Mouse (Mus musculus) intestine, embryonic 15.5 days (tissue): Measurements from ENCODE around the gene Ly6g6c. TPM values are rescaled to one million over a fixed set of nuclear protein-coding genes. Genes with fewer than 3 reads are reported as not detected.

Experiments used
- ATAC-seq: fragments of 200-750 bp; cut with Nextera tagmentation; 2 replicates; pipeline ENCODE4 v1.8.0; 2017; ENCODE audit warnings: moderate TSS enrichment, moderate library complexity
- H3K27ac ChIP-seq: fragments of 300-500 bp; sonication (generic); 2 replicates; pipeline ENCODE4 v1.5.1; 2015; ENCODE audit warnings: mild to moderate bottlenecking, inconsistent platforms
- H3K27me3 ChIP-seq: fragments of 300-500 bp; sonication (generic); replicated peaks from 2 replicates; pipeline ENCODE4 v1.6.1; 2015; ENCODE audit warnings: inconsistent platforms
- H3K36me3 ChIP-seq: fragments of 300-500 bp; sonication (generic); 2 replicates; pipeline ENCODE4 v1.6.1; 2015; ENCODE audit warnings: inconsistent platforms
- H3K4me1 ChIP-seq: fragments of 300-500 bp; sonication (generic); replicated peaks from 2 replicates; pipeline ENCODE4 v1.6.1; 2015; ENCODE audit warnings: inconsistent platforms
- H3K4me2 ChIP-seq: fragments of 300-500 bp; sonication (generic); replicated peaks from 2 replicates; pipeline ENCODE4 v1.6.1; 2015; ENCODE audit warnings: mild to moderate bottlenecking, inconsistent platforms
- H3K4me3 ChIP-seq: fragments of 300-500 bp; sonication (generic); replicated peaks from 2 replicates; pipeline ENCODE4 v1.5.1; 2015; ENCODE audit warnings: inconsistent platforms
- H3K9ac ChIP-seq: fragments of 300-500 bp; sonication (generic); 2 replicates; pipeline ENCODE4 v1.6.1; 2015; ENCODE audit warnings: inconsistent platforms
- H3K9me3 ChIP-seq: fragments of 300-500 bp; sonication (generic); 2 replicates; pipeline ENCODE4 v1.6.1; 2016; ENCODE audit warnings: inconsistent platforms
- WGBS: fragments of 180-500 bp; shearing (Covaris S2); methylation state at CpG from one replicate; pipeline ENCODE4 v1.1.7; 2015; 5-methylcytosine and 5-hydroxymethylcytosine counted together
- polyA plus RNA-seq: library from polyadenylated mRNA; unstranded; fragments of >200 nt; fragmentation: Nextera tagmentation; extraction: Ambion mirVana; gene quantifications from 2 replicates; pipeline ENCODE4 v1.2.1, GENCODE M21; 2015

Gene Ly6g6c
- polyA plus RNA-seq, 1 experiment from 2014 or later, result not detected

GRCm38 (mm10) chr17:35050126-35050750 is 14.9 kb upstream of the Ly6g6c start:
- Histone ChIP-seq H3K9me3 (0 out of 2 replicates have a peak, but pooled peaks cover 4% of the 10 kb centered on the region), H3K4me2 (peak overlapping the region; percentile 99), H3K36me3 (peaks cover 18% of the 10 kb centered on the region), H3K9ac (peak overlapping the region; percentile 79), H3K27me3 (no peaks in the 10 kb centered on the region), H3K4me1 (peaks cover 39% of the 10 kb centered on the region), H3K4me3 (peak overlapping the region; percentile 61), H3K27ac (peak overlapping the region; percentile 100)
- peak; percentile 5 for ATAC-seq
- under 1% methylated on average over 27 of the region's 27 CpGs for WGBS

DNA sequence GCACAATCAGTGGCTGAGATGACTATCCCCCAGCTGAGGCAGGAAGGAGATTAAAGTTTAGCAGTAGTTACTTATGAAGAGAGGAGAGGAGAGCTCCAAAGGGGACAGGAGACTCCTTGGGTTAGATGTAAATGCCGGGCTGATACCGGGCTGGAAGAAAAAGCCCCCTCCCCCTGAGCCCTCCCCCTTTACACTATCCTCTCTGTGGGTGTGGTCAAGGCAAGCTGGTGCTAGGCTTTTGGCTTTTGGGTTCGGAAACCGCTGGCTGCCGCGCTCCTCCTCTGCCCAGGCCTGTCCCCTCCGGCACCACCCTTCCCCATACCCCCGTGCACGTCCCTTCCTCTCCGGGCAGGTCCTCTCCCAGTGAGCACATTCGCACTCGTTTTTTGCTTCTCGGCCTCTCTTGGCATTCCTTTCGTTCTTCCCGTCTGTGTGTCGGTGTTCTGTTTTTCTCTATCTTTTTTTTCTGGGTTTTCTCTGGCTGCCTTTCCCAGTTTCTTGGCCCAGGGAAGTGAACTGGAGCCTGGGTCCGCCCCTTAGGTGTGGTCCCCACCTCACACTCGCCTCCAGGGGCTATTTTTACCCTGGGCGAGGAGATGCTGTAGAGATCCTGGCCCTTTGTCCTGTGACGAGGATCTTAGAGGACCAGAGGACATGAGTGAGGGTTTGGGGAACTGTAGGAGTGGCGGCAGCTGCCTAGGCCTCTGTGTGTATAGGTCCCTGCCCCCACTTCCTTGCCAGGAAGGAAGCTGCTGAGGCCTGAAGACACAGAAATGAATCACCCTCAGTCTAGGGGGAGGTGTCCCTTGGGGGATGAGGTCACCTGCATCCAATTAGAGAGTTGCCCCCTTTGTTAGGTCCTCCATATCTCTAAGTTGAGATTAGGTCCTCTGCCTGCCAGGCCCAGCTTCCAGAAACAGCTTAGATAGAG is 13.8 kb upstream of the Ly6g6c start:
- Histone ChIP-seq H3K36me3 (peaks cover 24% of the 10 kb centered on the region), H3K27ac (peak overlapping the region; percentile 97), H3K4me1 (peaks cover 36% of the 10 kb centered on the region), H3K27me3 (no peaks in the 10 kb centered on the region), H3K9ac (peak overlapping the region; percentile 73), H3K4me3 (peak overlapping the region; percentile 61), H3K9me3 (0 out of 2 replicates have a peak, but pooled peaks cover 4% of the 10 kb centered on the region), H3K4me2 (peak overlapping the region; percentile 99)
- under 1% methylated on average over 21 of the region's 21 CpGs for WGBS
- peak; percentile 59 for ATAC-seq

GRCm38 (mm10) chr17:35052271-35052798 is 12.9 kb upstream of the Ly6g6c start:
- ATAC-seq, result no peak

GRCm38 (mm10) chr17:35055691-35056495 is 9.3 kb upstream of the Ly6g6c start:
- H3K27me3 ChIP-seq, result no peaks in the 10 kb centered on the region
- 88% methylated on average over 7 of the region's 7 CpGs for WGBS
- H3K9me3 ChIP-seq, result 0 out of 2 replicates have a peak, but pooled peaks cover 4% of the 10 kb centered on the region
- no peak overlapping the region for H3K4me3 ChIP-seq
- H3K27ac ChIP-seq, result no peak overlapping the region
- no peak overlapping the region for H3K4me2 ChIP-seq
- no peak for ATAC-seq
- peaks cover 26% of the 10 kb centered on the region for H3K36me3 ChIP-seq
- H3K4me1 ChIP-seq, result peaks cover 34% of the 10 kb centered on the region
- H3K9ac ChIP-seq, result 0 out of 2 replicates have a peak overlapping the region, but pooled peaks have one; percentile 18

More at GRCm38 (mm10) chr17:35052271-35052798, 12.9 kb upstream of the Ly6g6c start:
- Histone ChIP-seq H3K36me3 (peaks cover 24% of the 10 kb centered on the region), H3K4me2 (peak overlapping the region; percentile 99), H3K4me1 (peaks cover 33% of the 10 kb centered on the region), H3K27ac (peak overlapping the region; percentile 97), H3K4me3 (peak overlapping the region; percentile 61), H3K27me3 (no peaks in the 10 kb centered on the region), H3K9me3 (0 out of 2 replicates have a peak, but pooled peaks cover 4% of the 10 kb centered on the region), H3K9ac (peak overlapping the region; percentile 73)
- 73% methylated on average over 12 of the region's 12 CpGs for WGBS

- Histone ChIP-seq H3K27me3 (no peaks in the 10 kb centered on the region), H3K36me3 (peaks cover 31% of the 10 kb centered on the region), H3K27ac (no peak overlapping the region), H3K4me3 (no peak overlapping the region), H3K4me2 (no peak overlapping the region), H3K9me3 (0 out of 2 replicates have a peak, but pooled peaks cover 4% of the 10 kb centered on the region), H3K4me1 (peaks cover 40% of the 10 kb centered on the region), H3K9ac (no peak overlapping the region)
- ATAC-seq, result no peak
- 74% methylated on average over 3 of the region's 3 CpGs for WGBS
Measured at GRCm38 (mm10) chr17:35057090-35057489, 8.1 kb upstream of the Ly6g6c start.

DNA sequence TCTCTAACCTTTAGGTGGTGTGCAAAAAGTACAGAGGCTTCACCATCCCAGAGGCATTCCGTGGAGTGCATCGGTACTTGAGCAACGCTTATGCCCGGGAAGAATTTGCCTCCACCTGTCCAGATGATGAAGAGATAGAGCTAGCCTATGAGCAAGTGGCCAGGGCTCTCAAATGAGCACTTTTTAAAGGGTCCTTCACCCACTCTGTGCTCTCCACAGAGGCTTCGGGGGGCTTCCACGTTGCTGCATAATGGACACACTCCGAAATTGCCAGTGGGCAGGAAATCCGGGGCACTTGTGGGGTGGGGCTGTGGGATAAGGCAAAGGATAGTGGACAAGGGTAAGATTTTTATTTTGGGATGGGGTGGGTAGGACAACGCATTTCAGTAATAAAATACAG is 6.9 kb upstream of the Ly6g6c start:
- H3K27ac ChIP-seq, result peak overlapping the region; percentile 27; the same call in 1 of the 2 replicates
- H3K27me3 ChIP-seq, result no peaks in the 10 kb centered on the region
- peaks cover 25% of the 10 kb centered on the region for H3K36me3 ChIP-seq
- H3K9ac ChIP-seq, result no peak overlapping the region
- ATAC-seq, result peak; percentile 1; the same call in 1 of the 2 replicates
- peak overlapping the region; percentile 79 for H3K4me2 ChIP-seq
- no peak overlapping the region for H3K4me3 ChIP-seq
- H3K4me1 ChIP-seq, result peaks cover 42% of the 10 kb centered on the region
- 0 out of 2 replicates have a peak, but pooled peaks cover 4% of the 10 kb centered on the region for H3K9me3 ChIP-seq
- 54% methylated on average over 9 of the region's 9 CpGs for WGBS

GRCm38 (mm10) chr17:35058911-35059892 is 6.0 kb upstream of the Ly6g6c start, which contains the start of gene Ddah2:
Gene Ddah2, plus strand, starts transcription at chr17:35059035.
- under 1% methylated on average over 57 of the region's 57 CpGs for WGBS
- Histone ChIP-seq H3K4me3 (peak within 1 kb of the TSS; percentile 65), H3K4me1 (peaks cover 48% of the 10 kb centered on the region), H3K9ac (peak within 1 kb of the TSS; percentile 71), H3K27me3 (no peaks in the 10 kb centered on the region), H3K36me3 (peaks cover 19% of the 10 kb centered on the region), H3K27ac (peak within 1 kb of the TSS; percentile 93), H3K4me2 (peak within 1 kb of the TSS; percentile 79), H3K9me3 (0 out of 2 replicates have a peak, but pooled peaks cover under 1% of the 10 kb centered on the region)
- peak; percentile 91 for ATAC-seq

DNA sequence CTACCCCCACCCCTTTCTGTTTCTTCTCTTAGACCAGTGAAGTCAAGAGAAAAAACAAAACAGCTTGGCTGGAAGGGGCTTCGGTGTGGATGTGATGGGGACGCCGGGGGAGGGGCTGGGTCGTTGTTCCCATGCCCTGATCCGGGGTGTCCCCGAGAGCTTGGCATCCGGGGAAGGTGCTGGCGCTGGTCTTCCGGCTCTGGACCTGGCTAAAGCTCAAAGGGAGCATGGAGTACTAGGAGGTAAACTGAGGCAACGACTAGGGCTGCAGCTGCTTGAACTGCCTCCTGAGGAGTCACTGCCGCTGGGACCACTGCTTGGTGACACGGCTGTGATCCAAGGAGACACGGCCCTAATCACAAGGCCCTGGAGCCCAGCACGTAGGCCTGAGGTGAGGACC is 5.1 kb upstream of the Ly6g6c start:
- Histone ChIP-seq H3K9me3 (no peaks in the 10 kb centered on the region), H3K9ac (peak overlapping the region; percentile 71), H3K36me3 (peaks cover 14% of the 10 kb centered on the region), H3K4me1 (peaks cover 57% of the 10 kb centered on the region), H3K27ac (peak overlapping the region; percentile 93; the same call in 1 of the 2 replicates), H3K4me2 (peak overlapping the region; percentile 79), H3K27me3 (no peaks in the 10 kb centered on the region), H3K4me3 (peak overlapping the region; percentile 65)
- WGBS, result 29% methylated on average over 14 of the region's 14 CpGs
- no peak for ATAC-seq

- 63% methylated on average over 22 of the region's 22 CpGs for WGBS
- H3K4me1 ChIP-seq, result peaks cover 64% of the 10 kb centered on the region
- H3K4me2 ChIP-seq, result peak overlapping the region; percentile 79
- no peaks in the 10 kb centered on the region for H3K27me3 ChIP-seq
- peak overlapping the region; percentile 65 for H3K4me3 ChIP-seq
- 0 out of 2 replicates have a peak overlapping the region, but pooled peaks have one; percentile 2 for H3K9ac ChIP-seq
- ATAC-seq, result no peak
- no peak overlapping the region for H3K27ac ChIP-seq
- H3K36me3 ChIP-seq, result peaks cover 9% of the 10 kb centered on the region
- H3K9me3 ChIP-seq, result no peaks in the 10 kb centered on the region
Measured at GRCm38 (mm10) chr17:35060737-35061297, 4.4 kb upstream of the Ly6g6c start.

DNA sequence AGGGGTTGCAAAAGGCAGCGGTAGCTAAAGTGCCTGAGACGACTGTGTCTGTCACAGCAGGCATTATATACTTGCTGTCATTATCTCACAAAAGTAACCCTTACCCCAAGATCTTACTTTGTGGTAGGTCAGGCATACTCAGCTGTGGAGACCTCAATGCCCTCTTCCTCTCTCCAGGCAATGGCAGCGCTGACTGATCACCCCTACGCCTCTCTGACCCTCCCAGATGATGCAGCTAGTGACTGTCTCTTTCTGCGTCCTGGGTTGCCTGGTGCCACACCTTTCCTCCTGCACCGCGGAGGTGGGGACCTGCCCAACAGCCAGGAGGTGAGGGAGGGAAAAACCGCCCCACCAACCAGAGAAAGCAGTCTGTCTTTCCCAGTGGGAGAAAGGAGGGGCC is 3.9 kb upstream of the Ly6g6c start:
- H3K9me3 ChIP-seq, result no peaks in the 10 kb centered on the region
- H3K27me3 ChIP-seq, result no peaks in the 10 kb centered on the region
- no peak overlapping the region for H3K4me3 ChIP-seq
- 66% methylated on average over 8 of the region's 8 CpGs for WGBS
- ATAC-seq, result no peak
- peaks cover 7% of the 10 kb centered on the region; the same call in 1 of the 2 replicates for H3K36me3 ChIP-seq
- no peak overlapping the region for H3K4me2 ChIP-seq
- H3K9ac ChIP-seq, result no peak overlapping the region
- 0 out of 2 replicates have a peak overlapping the region, but pooled peaks have one; percentile 6 for H3K27ac ChIP-seq
- peaks cover 65% of the 10 kb centered on the region for H3K4me1 ChIP-seq
